Mouse (Mus musculus): Measurements from ENCODE around the gene Slc30a2. TPM values are rescaled to one million over a fixed set of nuclear protein-coding genes. Genes with fewer than 3 reads are reported as not detected.
"Not testable (repeated sequence)": the region's sequence is repeated elsewhere in the genome, so short reads cannot be mapped to it uniquely, and the experiment has no call there.

Slc30a2 gene
- total RNA-seq, 2 experiments from 2014 or later, result 0.31 to 0.36 TPM

DNA sequence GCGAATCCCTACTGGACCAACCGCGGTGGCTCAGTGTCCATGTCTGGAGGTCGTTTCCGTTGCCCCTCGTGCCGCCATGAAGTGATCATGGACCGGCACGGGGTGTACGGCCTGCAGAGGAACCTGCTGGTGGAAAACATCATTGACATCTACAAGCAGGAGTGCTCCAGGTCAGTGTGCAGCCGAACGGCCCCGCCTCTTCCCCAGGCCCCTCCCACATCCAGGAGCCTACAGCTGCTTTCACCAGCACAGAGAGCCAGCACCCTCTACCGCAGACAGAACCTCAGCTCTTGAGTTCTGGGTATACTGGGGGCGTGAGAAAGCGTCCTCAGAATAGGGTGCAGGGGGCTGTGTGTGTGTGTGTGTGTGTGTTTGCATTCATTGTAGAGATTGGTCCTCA, 26.6 kb upstream of the Slc30a2 start:
- no peak for DNase-seq (ENCODE audit: low spot score)
- intact Hi-C loops (cut with DNase I), result loop anchor here (2.0 to 5.0 kb wide), 2 partner anchors 24 to 41 kb away; no protein-coding TSS in a partner anchor

DNA sequence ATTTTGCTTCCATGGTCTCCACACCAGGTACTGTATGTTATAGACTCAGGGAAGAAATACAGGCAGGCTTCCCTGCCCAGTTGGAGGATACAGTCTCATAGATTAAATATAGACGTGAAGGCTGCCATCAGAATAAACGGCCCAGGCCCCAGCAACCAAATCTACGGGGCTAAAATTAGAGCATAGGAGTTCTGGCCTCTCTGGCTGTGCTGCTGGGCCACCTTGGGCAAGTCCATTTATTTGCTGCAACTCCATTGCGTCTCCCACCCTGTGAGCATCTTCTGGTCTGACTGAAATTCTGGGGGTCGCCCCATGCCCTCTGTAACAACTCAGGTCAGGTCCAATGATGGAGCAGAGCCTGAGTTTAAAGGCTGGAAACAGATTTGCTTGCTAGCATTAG, 23.9 kb upstream of the Slc30a2 start:
- intact Hi-C loops (cut with DNase I), result loop anchor here (5.0 kb wide), 1 partner anchor 38 kb away; no protein-coding TSS in a partner anchor
- DNase-seq (ENCODE audit: low spot score), result no peak

DNA sequence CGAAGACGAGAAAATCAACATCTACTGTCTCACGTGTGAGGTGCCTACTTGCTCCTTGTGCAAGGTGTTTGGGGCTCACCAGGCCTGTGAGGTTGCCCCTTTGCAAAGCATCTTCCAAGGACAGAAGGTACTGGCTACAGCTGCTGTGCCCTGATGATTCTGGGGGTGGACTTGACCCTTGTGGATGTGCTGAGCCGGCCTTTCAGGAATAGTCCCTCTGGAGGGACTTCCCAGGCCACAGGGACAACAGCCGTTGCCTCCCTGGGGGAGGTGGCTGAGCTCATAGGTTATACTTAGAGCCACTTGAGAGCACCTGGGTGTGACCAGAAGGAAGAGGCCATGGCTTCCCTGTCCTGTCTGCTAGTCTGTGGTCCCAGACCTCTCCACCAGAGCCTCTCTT, 23.3 kb upstream of the Slc30a2 start:
- DNase-seq (ENCODE audit: low spot score), result no peak
- intact Hi-C loops (cut with DNase I), result loop anchor here (5.0 kb wide), 1 partner anchor 38 kb away; no protein-coding TSS in a partner anchor

DNA sequence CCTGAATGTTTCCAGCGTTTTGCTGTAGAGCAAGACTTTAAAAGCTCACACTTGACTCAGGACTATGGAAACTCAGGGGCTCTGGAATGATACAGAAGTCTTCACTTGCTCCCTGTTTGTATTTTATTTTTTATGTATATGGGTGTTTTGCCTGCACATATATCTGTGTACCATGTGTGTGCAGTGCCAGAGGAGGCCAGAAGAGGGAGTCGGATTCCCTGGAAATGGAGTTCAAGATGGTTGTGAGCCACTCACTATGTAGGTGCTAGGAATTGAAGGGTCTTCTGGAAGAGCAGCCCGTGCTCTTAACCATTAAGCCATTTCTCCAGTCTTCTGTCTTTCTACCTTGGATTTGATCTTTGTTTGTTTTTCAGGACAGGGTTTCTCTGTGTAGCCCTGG, 21.5 kb upstream of the Slc30a2 start:
- intact Hi-C loops (cut with DNase I), result no loop called here
- DNase-seq (ENCODE audit: low spot score), result no peak

DNA sequence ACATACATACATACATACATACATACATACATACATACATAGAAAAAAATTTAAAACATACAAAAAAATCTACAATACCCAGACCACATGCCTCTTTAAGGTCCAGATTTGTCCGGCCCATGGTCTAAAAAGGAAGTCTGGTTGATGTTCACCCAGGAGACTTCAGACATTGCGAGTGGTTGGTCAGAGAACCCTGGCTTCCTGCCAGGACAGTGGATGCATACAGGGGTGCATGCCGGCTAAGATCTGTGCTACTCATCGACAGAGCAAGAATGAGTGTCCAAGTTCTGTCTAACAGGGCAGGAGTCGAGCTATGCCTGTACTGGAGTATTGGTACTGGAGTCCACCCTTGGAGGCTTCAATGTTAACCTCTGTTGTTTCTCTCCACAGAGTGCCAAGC, 18.3 kb upstream of the Slc30a2 start:
- no peak for DNase-seq (ENCODE audit: low spot score)
- intact Hi-C loops (cut with DNase I), result no loop called here

DNA sequence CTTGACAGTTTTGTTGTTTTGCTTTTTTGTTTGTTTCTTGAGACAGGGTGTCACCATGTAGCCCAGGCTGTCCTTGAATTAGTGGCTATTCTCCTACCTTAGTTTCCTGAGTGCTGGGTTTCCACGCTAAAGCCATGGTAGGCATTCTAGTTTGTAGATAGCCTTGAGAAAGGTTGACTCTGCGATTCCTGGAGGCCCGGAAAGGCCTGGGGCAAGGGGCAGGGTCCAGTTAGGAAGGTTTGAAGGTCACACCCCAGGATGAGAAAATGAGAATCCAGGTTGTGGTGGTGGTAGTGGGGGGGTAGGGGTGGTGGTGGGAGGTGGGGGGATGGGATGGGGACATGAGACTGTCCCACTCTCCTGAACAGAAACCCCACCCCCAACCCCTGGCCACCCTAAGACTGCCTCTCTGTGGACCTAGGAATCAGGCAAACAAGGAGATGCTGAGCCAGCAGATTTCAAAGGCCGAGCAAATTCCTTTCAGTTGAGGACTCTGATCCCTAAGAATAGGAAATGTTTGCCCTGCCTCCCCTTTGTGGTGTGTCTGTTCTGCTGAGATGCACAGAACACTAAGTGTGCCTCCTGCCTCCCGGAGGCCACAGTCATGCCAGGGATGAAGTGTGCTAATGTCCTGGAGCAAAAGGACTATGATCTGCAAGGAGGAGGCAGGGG, 16.0 kb upstream of the Slc30a2 start:
- intact Hi-C loops (cut with DNase I), result no loop called here
- DNase-seq (ENCODE audit: low spot score), result no peak

DNA sequence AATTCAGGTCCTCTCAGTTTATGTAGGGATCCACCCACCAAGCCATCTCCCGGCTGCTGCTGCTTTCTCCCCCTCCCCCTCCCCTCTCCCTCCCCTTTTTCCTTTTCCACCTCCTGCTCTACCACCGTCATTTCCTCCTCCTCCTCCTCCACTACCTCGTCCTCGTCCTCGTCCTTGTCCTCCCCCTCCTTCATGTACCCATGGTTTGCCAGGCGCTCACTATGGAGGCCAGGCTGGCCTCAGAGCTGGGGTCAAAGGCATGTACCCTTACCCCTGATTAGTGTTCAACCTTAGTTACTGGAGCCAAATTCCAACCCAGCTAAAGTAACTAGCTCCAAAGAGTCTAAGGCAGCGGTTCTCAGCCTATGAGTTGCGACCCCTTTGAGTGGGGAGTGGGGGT, 14.8 kb upstream of the Slc30a2 start:
- intact Hi-C loops (cut with DNase I), result no loop called here
- no peak for DNase-seq (ENCODE audit: low spot score)

DNA sequence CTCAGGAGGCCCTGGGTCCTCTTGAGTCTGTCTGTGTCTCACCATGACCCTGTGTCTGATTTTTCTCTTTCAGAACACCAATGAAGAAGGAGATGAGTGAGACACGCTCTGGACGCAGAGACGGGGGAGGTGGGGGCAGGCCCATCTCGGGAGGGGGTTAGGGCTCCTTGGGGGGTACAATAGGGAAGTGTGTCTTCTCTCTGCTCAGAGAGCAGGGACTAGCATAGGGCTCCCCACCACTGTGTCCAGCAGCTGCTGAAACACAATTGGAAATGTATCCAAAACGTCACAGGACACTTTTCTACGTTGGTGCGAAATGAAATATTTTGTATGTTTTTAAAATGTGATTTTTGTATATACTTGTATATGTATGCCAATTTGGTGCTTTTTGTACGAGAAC, 14.1 kb upstream of the Slc30a2 start:
- intact Hi-C loops (cut with DNase I), result no loop called here
- no peak for DNase-seq (ENCODE audit: low spot score)

DNA sequence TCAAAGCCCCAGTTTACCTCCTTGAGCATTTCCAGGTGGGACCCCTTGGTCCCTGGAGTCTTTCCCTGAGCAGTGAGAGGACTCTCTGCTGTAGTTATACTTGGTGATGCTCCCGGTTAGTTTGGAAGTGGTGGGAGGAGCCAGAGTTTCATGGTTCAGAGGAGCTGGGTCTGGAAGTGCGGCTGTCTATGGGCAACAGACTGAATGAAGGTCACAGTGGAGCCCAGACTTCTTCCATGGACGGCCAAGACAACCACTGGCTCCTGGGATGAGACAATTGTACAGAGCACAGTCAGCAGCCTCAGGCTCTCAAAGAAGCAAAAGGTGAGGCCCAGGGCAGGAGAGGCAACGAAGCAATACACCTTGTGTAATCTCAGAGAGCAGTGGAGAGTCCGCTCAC, 12.7 kb upstream of the Slc30a2 start:
- intact Hi-C loops (cut with DNase I), result no loop called here
- DNase-seq (ENCODE audit: low spot score), result no peak

DNA sequence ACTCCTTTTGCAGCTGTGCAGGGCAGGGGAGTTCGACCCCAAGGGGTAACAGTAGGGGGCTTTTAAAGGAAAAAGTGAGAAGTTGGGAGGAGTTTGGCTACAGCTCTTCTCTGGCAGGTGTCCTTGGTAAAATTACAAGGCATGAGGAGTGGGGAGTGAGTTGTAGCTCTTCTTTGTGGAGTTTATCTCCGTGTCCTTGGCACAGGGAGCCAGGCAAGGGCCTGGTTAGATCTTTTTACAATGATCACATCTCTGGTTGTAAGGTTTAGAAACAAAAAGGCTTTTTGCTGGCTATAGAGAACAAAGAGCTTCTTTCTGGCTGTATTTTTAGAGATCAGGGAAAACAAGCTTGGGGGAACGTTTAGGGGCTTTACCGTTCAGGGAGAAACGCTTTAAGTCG, 1.8 kb upstream of the Slc30a2 start:
- intact Hi-C loops (cut with DNase I); DNase-seq (ENCODE audit: low spot score): not testable (repeated sequence)

DNA sequence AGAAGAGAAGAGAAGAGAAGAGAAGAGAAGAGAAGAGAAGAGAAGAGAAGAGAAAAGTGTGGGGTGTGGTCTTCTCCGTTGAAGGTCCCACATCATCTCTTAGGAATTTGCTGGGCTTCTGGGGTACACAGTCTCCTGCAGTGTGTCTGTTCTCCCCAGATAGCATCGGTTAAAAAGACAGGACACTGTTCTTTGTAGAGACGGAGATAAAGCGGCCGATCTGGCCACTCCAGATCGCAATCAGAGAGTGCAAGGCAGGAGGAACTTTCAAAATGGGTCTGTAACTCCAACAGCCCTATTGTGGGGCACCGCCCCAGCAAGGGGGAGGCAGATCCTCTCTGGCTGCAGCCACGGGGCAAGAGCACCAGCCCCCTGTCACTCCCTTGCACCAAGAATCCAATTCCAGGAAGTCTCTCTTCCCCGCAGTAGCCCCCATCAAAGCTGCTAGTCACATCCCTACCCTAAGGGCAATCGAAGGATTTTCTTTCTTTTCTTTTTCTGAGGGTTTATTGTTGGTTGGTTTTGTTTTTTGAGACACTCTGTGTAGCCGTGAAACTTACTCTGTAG, 685 bp upstream of the Slc30a2 start:
- intact Hi-C loops (cut with DNase I), result no loop called here

DNA sequence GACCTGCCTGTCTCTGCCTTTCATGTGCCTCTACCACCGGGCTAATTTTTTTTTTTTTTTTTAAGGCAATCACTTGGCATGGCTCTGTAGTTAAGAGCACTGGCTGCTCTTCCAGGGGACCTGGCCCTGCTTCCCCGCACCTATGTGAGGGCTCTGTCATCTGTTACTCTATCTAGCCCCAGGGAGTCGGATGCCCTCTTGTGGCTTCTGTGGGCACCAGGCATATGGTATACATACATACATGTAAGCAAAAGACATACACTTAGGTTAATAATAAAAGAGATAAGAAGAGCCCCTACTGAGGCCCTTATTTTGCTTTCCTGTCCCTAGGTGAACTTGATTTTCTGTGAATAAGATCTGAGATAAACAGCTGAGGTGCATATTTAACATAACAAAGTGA, 1.6 kb downstream of the Slc30a2 start:
- DNase-seq (ENCODE audit: low spot score), result no peak
- intact Hi-C loops (cut with DNase I), result no loop called here

More for the DNA sequence above, 685 bp upstream of the Slc30a2 start:
- DNase-seq (ENCODE audit: low spot score), result no peak

DNA sequence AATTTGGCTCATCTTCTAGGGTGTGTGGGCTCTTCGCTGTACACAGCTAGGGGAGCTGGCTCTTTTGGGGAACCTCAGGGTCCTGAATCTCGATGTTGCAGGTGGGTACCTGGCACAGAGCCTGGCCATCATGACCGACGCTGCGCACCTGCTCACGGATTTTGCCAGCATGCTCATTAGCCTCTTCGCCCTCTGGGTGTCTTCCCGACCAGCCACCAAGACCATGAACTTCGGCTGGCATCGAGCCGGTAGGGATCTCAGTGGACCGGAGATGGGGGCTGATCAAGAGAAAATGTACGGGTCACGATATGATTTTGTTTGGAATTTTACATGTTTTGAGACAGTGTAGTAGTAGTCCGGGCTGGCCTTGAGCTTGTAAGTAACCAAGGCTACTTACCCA, 2.8 kb downstream of the Slc30a2 start:
- intact Hi-C loops (cut with DNase I), result no loop called here
- DNase-seq (ENCODE audit: low spot score), result no peak

DNA sequence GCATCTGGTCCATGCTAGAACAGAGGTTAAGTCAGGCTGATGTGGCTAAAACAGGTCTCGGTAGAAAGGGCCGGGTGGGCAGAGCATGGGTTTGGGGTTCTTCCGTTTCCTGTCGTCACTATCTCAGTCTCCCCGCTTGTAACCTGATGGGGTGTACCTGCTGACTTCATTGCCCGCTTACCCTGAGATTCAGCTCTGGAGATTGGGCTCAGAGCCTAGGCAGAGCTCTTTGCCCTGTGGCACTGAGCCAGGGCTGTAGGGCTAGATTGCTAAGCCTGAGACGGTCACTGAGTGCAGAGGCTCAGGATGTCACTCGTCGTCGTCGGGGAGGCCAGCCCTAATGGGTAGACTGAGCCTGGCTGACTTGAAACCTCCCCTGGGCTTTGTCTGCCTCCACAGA, 5.1 kb downstream of the Slc30a2 start:
- intact Hi-C loops (cut with DNase I), result no loop called here
- no peak for DNase-seq (ENCODE audit: low spot score)

DNA sequence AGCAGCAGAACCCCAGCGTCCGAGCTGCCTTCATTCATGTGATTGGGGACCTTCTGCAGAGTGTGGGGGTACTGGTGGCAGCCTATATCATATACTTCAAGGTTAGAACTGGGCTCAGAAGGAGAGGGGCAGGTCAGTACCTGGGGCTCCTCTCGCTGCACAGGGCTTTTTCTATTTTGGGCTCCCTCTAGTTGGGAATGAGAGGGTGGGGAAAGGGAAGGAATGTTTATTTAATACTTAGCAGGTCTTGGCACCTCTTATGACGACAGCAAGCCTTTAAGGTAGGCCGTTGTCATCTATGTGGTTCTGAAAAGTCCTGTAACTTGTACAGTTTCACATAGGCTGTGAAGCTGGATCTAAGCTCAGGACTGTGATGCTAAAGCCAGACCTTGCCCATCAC, 5.6 kb downstream of the Slc30a2 start:
- intact Hi-C loops (cut with DNase I), result no loop called here
- no peak for DNase-seq (ENCODE audit: low spot score)

DNA sequence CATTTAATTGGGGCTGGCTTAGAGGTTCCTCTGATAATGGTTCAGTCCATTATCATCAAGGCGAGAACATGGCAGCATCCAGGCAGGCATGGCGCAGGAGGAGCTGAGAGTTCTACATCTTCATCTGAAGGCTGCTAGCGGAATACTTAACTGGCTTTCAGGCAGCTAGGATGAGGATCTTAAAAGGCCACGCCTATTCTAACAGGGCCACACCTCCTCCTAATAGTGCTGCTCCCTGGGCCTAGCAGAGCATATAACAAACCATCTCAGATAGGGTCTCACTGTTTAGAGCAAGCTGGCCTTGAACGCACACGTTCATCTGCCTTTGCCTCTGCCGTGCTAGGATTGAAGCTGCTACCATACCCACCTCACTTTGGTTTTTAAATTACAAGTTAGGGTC, 6.8 kb downstream of the Slc30a2 start:
- DNase-seq (ENCODE audit: low spot score), result no peak
- intact Hi-C loops (cut with DNase I), result no loop called here

DNA sequence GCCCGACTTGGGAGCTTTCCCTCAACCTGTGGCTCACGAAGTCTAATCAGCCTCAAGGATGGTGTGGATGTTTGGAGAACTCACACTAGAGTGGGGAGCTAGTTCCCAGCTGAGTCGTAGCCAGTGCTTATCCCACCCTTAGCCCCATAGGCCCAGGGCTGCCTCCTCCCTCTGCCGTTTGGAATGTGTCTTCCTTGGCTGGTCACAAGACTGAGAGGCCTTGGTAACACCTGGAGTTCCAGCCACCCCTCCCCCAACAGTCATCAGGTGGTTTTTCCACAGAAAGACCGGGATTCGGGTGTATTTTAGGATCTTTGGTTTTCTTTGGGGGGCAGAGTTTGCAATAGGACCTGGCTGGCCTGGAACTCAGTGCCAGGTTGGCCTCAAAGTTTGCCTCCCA, 7.7 kb downstream of the Slc30a2 start:
- intact Hi-C loops (cut with DNase I), result no loop called here
- DNase-seq (ENCODE audit: low spot score), result no peak

DNA sequence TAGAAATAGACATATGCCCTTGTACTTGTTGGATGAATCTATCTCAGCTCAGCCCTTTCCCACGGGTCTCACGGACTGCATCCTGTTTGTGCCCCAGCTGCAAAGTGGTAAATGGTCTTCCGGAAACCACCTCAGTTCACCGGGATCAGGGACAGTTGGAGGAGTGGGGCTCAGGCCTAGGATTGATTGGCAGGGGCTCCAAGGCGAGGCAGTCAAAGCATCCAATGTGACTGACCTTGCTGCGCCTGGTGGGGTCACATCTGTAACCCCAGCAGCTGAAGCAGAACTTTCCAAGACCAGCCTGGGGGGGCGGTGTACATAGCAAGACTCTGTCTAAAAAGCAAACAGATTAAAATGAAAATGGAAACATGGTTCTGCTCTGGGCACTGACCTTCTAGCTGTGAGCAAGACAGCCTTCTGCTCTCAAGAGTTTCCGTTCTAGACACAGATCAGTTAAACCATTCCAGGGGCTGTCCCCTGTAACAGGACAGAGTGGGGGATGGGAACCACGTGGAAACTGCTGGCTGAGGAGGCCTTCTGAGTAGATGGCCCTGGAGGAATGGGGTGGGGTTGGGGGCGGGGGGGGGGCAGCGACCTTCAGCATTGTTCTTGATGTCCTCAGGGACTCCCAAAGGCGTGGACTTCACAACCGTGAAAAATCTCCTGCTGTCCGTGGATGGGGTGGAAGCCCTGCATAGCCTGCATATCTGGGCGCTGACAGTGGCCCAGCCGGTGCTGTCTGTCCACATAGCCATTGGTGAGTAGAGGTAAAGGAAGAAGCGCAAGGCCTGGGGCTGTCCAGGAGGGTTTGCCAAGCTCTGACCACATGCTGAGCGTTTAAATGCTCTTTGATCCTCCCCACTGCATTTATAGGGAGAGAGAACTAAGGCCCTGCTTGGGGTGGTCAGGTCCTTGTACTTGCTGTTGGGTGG, 8.6 kb downstream of the Slc30a2 start:
- intact Hi-C loops (cut with DNase I), result no loop called here
- DNase-seq (ENCODE audit: low spot score), result no peak

DNA sequence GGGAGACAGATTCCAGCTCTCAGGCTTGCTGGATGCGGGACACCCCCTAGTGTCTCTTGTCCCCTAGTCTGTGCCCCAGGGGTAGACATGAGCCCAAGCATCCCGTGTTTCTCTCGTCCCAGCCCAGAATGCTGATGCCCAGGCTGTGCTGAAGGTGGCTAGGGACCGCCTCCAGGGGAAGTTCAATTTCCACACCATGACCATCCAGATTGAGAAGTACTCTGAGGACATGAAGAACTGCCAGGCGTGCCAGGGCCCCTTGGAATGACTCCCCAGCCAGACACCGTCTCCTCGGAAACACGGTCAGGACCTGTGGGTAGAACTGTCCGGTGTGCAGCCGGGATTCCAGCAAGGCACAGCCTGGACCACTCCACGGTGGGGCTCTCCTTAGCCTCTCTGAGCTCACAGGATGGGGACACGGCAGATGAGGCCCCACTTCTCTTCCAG, 9.3 kb downstream of the Slc30a2 start:
- intact Hi-C loops (cut with DNase I), result no loop called here
- DNase-seq (ENCODE audit: low spot score), result no peak

DNA sequence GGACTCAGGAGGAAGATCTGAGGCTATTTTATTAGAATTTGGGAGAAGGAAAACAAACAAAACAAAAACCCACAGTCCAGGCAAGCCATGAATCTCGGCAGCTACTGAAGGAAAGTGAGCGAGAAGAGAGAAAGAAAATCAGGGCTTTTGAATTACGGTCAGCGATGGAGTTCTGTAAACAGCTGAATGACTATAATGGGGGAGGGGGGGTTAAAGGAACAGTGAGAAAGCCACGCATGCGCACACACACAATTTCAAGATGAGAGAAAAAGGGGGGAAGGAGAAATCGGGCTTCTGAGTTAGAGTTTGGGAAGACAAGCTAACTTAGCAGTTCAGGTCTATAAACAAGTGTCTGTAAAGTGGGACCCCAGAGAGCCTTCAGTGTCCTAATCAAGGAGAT, 9.9 kb downstream of the Slc30a2 start:
- DNase-seq (ENCODE audit: low spot score), result no peak
- intact Hi-C loops (cut with DNase I), result no loop called here

All from heart, postnatal 25 days (tissue).